Mouse (Mus musculus) activated CD4-positive, CD25-positive, alpha-beta regulatory T cell, adult 4 months (primary cell): ENCODE results near the gene Napsa. TPM values are rescaled to one million over a fixed set of nuclear protein-coding genes. Genes with fewer than 3 reads are reported as not detected.
A peak's percentile ranks its signal among the peaks of the same experiment; 100 is the strongest.

Source experiments
- ATAC-seq: one replicate; pipeline ENCODE4 v1.8.0; 2017
- polyA plus RNA-seq, 2 experiments: library from polyadenylated mRNA; unstranded; fragments of 100-300 nt; shearing (Covaris generic); gene quantifications; one replicate each; pipeline ENCODE4 v1.2.1; 2017

Gene Napsa
- polyA plus RNA-seq, 2 experiments from 2014 or later: 0.38 to 2.8 TPM

- no peak for ATAC-seq
Measured at GRCm38 (mm10) chr7:44538756-44539624, 33.2 kb upstream of the Napsa start.

GRCm38 (mm10) chr7:44542555-44542954 is 29.6 kb upstream of the Napsa start:
- ATAC-seq: no peak

GRCm38 (mm10) chr7:44543071-44543470 is 29.1 kb upstream of the Napsa start:
- ATAC-seq: no peak

GRCm38 (mm10) chr7:44546274-44546673 is 25.9 kb upstream of the Napsa start:
- no peak for ATAC-seq

GRCm38 (mm10) chr7:44547041-44547440 is 25.1 kb upstream of the Napsa start:
- ATAC-seq: no peak

GRCm38 (mm10) chr7:44547725-44548124 is 24.5 kb upstream of the Napsa start:
- ATAC-seq: no peak

- ATAC-seq: peak; percentile 90
Measured at GRCm38 (mm10) chr7:44548497-44549087, 23.6 kb upstream of the Napsa start, which contains the start of gene Pold1. TSS of gene Pold1 (minus strand) at chr7:44548849.

- no peak for ATAC-seq
Measured at GRCm38 (mm10) chr7:44549621-44550408, 22.4 kb upstream of the Napsa start.

GRCm38 (mm10) chr7:44550409-44550678 is 21.8 kb upstream of the Napsa start:
- ATAC-seq: no peak

- no peak for ATAC-seq
Measured at GRCm38 (mm10) chr7:44551301-44551700, 20.9 kb upstream of the Napsa start.

GRCm38 (mm10) chr7:44551731-44552130 is 20.4 kb upstream of the Napsa start:
- ATAC-seq: no peak

- no peak for ATAC-seq
Measured at GRCm38 (mm10) chr7:44552141-44552908, 19.9 kb upstream of the Napsa start.

- peak; percentile 15 for ATAC-seq
Measured at GRCm38 (mm10) chr7:44553196-44553764, 18.9 kb upstream of the Napsa start.

GRCm38 (mm10) chr7:44553826-44554225 is 18.4 kb upstream of the Napsa start, which contains the start of gene Nr1h2:
TSS of gene Nr1h2 (minus strand) at chr7:44553951.
- ATAC-seq: peak; percentile 84

- ATAC-seq: no peak
Measured at GRCm38 (mm10) chr7:44557629-44558028, 14.6 kb upstream of the Napsa start.

GRCm38 (mm10) chr7:44560435-44561400 is 11.5 kb upstream of the Napsa start:
- ATAC-seq: peak; percentile 59

- no peak for ATAC-seq
Measured at GRCm38 (mm10) chr7:44563284-44563683, 8.9 kb upstream of the Napsa start.

- ATAC-seq: no peak
Measured at GRCm38 (mm10) chr7:44564486-44564885, 7.7 kb upstream of the Napsa start.

GRCm38 (mm10) chr7:44565414-44565813 is 6.8 kb upstream of the Napsa start:
- ATAC-seq: no peak

GRCm38 (mm10) chr7:44568803-44569202 is 3.4 kb upstream of the Napsa start:
- no peak for ATAC-seq

- no peak for ATAC-seq
Measured at GRCm38 (mm10) chr7:44570989-44571388, 1.2 kb upstream of the Napsa start.
